Mouse (Mus musculus) embryonic facial prominence, embryonic 14.5 days (tissue): Measurements from ENCODE around the gene Map3k7. TPM values are rescaled to one million over a fixed set of nuclear protein-coding genes. Genes with fewer than 3 reads are reported as not detected.

Source experiments
- ATAC-seq: fragments of 200-750 bp; cut with Nextera tagmentation; 2 replicates; pipeline ENCODE4 v1.8.0; 2017; ENCODE audit warnings: low read depth, moderate number of reproducible peaks, moderate TSS enrichment
- DNase-seq: peaks from one replicate; pipeline ENCODE4 v3.0.0-alpha.2; 2015; ENCODE audit warnings: low spot score
- H3K27ac ChIP-seq: fragments of 300-500 bp; sonication (generic); replicated peaks from 2 replicates; pipeline ENCODE4 v1.5.1; 2014; ENCODE audit warnings: low read depth, mild to moderate bottlenecking, low read length, moderate library complexity
- H3K27me3 ChIP-seq: fragments of 300-500 bp; sonication (generic); replicated peaks from 2 replicates; pipeline ENCODE4 v1.6.1; 2014; ENCODE audit warnings: low read length; ENCODE audit not compliant: control insufficient read depth, insufficient read depth
- H3K36me3 ChIP-seq: fragments of 300-500 bp; sonication (generic); 2 replicates; pipeline ENCODE4 v1.6.1; 2014; ENCODE audit warnings: low read length, mixed read lengths; ENCODE audit not compliant: control insufficient read depth, insufficient read depth
- H3K4me1 ChIP-seq: fragments of 300-500 bp; sonication (generic); 2 replicates; pipeline ENCODE4 v1.6.1; 2014; ENCODE audit warnings: antibody characterized with exemption, low read length; ENCODE audit not compliant: control insufficient read depth, insufficient read depth
- H3K4me2 ChIP-seq: fragments of 300-500 bp; sonication (generic); 2 replicates; pipeline ENCODE4 v1.6.1; 2014; ENCODE audit warnings: low read depth, mild to moderate bottlenecking, low read length, moderate library complexity, mixed read lengths
- H3K4me3 ChIP-seq: fragments of 300-500 bp; sonication (generic); 2 replicates; pipeline ENCODE4 v1.5.1; 2014; ENCODE audit warnings: low read depth, mild to moderate bottlenecking, low read length
- H3K9ac ChIP-seq: fragments of 300-500 bp; sonication (generic); 2 replicates; pipeline ENCODE4 v1.6.1; 2014; ENCODE audit warnings: low read depth, mild to moderate bottlenecking, low read length, moderate library complexity, mixed read lengths
- H3K9me3 ChIP-seq: fragments of 300-500 bp; sonication (generic); 2 replicates; pipeline ENCODE4 v1.6.1; 2016; ENCODE audit warnings: low read length; ENCODE audit not compliant: control insufficient read depth
- WGBS: fragments of 180-500 bp; shearing (Covaris S2); extraction: QIAGEN DNeasy Blood & Tissue Kit; methylation state at CpG from one replicate; pipeline ENCODE4 v1.1.7; 2014; 5-methylcytosine and 5-hydroxymethylcytosine counted together
- polyA plus RNA-seq: library from polyadenylated mRNA; unstranded; fragments of >200 nt; fragmentation: Nextera tagmentation; extraction: Ambion mirVana; gene quantifications from 2 replicates; pipeline ENCODE4 v1.2.1, GENCODE M21; 2014

Map3k7 gene
- polyA plus RNA-seq, 1 experiment from 2014 or later: 43.8 TPM

GRCm38 (mm10) chr4:32041741-32042452, 78.0 kb downstream of the Map3k7 start:
- WGBS: 66% methylated on average over 15 of the region's 15 CpGs
- Histone ChIP-seq H3K36me3 (no peaks in the 10 kb centered on the region), H3K4me2 (no peak overlapping the region), H3K9ac (no peak overlapping the region), H3K4me3 (no peak overlapping the region), H3K27me3 (no peaks in the 10 kb centered on the region), H3K4me1 (no peaks in the 10 kb centered on the region), H3K9me3 (no peaks in the 10 kb centered on the region), H3K27ac (no peak overlapping the region)
- ATAC-seq (peak; percentile 22; the same call in 1 of the 2 replicates), DNase-seq (peak; percentile 65)

- no peak for DNase-seq
- no peak overlapping the region for H3K27ac ChIP-seq
- no peaks in the 10 kb centered on the region for H3K36me3 ChIP-seq
- no peak overlapping the region for H3K4me3 ChIP-seq
- no peak for ATAC-seq
- H3K9me3 ChIP-seq: no peaks in the 10 kb centered on the region
- 17% methylated on average over 4 of the region's 5 CpGs for WGBS
- H3K9ac ChIP-seq: no peak overlapping the region
- no peak overlapping the region for H3K4me2 ChIP-seq
- no peaks in the 10 kb centered on the region for H3K27me3 ChIP-seq
- no peaks in the 10 kb centered on the region for H3K4me1 ChIP-seq
Observed at GRCm38 (mm10) chr4:32045234-32045633, 81.3 kb downstream of the Map3k7 start.

- H3K27ac ChIP-seq: no peak overlapping the region
- no peaks in the 10 kb centered on the region for H3K36me3 ChIP-seq
- H3K4me2 ChIP-seq: no peak overlapping the region
- no peak overlapping the region for H3K4me3 ChIP-seq
- ATAC-seq (no peak), DNase-seq (no peak)
- H3K27me3 ChIP-seq: peaks cover 3% of the 10 kb centered on the region; the same call in 1 of the 2 replicates
- WGBS: 39% methylated on average over 4 of the region's 4 CpGs
- H3K4me1 ChIP-seq: no peaks in the 10 kb centered on the region
- H3K9me3 ChIP-seq: no peaks in the 10 kb centered on the region
- no peak overlapping the region for H3K9ac ChIP-seq
Observed at GRCm38 (mm10) chr4:32049824-32050223, 85.9 kb downstream of the Map3k7 start.

- peaks cover 4% of the 10 kb centered on the region; the same call in 1 of the 2 replicates for H3K27me3 ChIP-seq
- DNase-seq (no peak), ATAC-seq (no peak)
- H3K36me3 ChIP-seq: no peaks in the 10 kb centered on the region
- H3K9ac ChIP-seq: no peak overlapping the region
- H3K4me3 ChIP-seq: no peak overlapping the region
- H3K4me2 ChIP-seq: no peak overlapping the region
- no peak overlapping the region for H3K27ac ChIP-seq
- WGBS: 92% methylated on average over 14 of the region's 14 CpGs
- H3K9me3 ChIP-seq: no peaks in the 10 kb centered on the region
- no peaks in the 10 kb centered on the region for H3K4me1 ChIP-seq
Observed at GRCm38 (mm10) chr4:32053171-32053570, 89.3 kb downstream of the Map3k7 start.

- peak; percentile 85 for DNase-seq
- peak overlapping the region; percentile 41 for H3K4me3 ChIP-seq
- 16% methylated on average over 21 of the region's 21 CpGs for WGBS
- peak overlapping the region; percentile 55 for H3K4me2 ChIP-seq
- no peaks in the 10 kb centered on the region for H3K9me3 ChIP-seq
- H3K27me3 ChIP-seq: peaks cover 4% of the 10 kb centered on the region; the same call in 1 of the 2 replicates
- no peaks in the 10 kb centered on the region for H3K4me1 ChIP-seq
- peak; percentile 92 for ATAC-seq
- no peak overlapping the region for H3K27ac ChIP-seq
- H3K36me3 ChIP-seq: no peaks in the 10 kb centered on the region
- peak overlapping the region; percentile 54 for H3K9ac ChIP-seq
Observed at GRCm38 (mm10) chr4:32055151-32056052, 91.5 kb downstream of the Map3k7 start.

- Histone ChIP-seq H3K36me3 (no peaks in the 10 kb centered on the region), H3K4me3 (no peak overlapping the region), H3K27me3 (peaks cover 4% of the 10 kb centered on the region; the same call in 1 of the 2 replicates), H3K27ac (no peak overlapping the region), H3K4me1 (no peaks in the 10 kb centered on the region), H3K9ac (no peak overlapping the region), H3K4me2 (no peak overlapping the region), H3K9me3 (no peaks in the 10 kb centered on the region)
- no peak for ATAC-seq
- 74% methylated on average over 7 of the region's 7 CpGs for WGBS
- DNase-seq: no peak
Observed at GRCm38 (mm10) chr4:32056441-32056840, 92.5 kb downstream of the Map3k7 start.

GRCm38 (mm10) chr4:32057102-32057501, 93.2 kb downstream of the Map3k7 start:
- no peaks in the 10 kb centered on the region for H3K36me3 ChIP-seq
- no peak overlapping the region for H3K27ac ChIP-seq
- ATAC-seq (no peak), DNase-seq (no peak)
- 48% methylated on average over 5 of the region's 5 CpGs for WGBS
- H3K9ac ChIP-seq: no peak overlapping the region
- H3K9me3 ChIP-seq: no peaks in the 10 kb centered on the region
- no peak overlapping the region for H3K4me2 ChIP-seq
- H3K4me3 ChIP-seq: no peak overlapping the region
- H3K27me3 ChIP-seq: peaks cover 4% of the 10 kb centered on the region; the same call in 1 of the 2 replicates
- no peaks in the 10 kb centered on the region for H3K4me1 ChIP-seq

GRCm38 (mm10) chr4:32060686-32061085, 96.8 kb downstream of the Map3k7 start:
- Histone ChIP-seq H3K4me3 (no peak overlapping the region), H3K9ac (no peak overlapping the region), H3K4me2 (no peak overlapping the region), H3K27ac (no peak overlapping the region), H3K9me3 (no peaks in the 10 kb centered on the region), H3K27me3 (no peaks in the 10 kb centered on the region), H3K4me1 (no peaks in the 10 kb centered on the region), H3K36me3 (no peaks in the 10 kb centered on the region)
- DNase-seq (no peak), ATAC-seq (no peak)
- 85% methylated on average over 4 of the region's 4 CpGs for WGBS
